Mouse (Mus musculus) thymus, postnatal 14 days (tissue): Measurements from ENCODE around the gene Dysf.
A peak's percentile ranks its signal among the peaks of the same experiment; 100 is the strongest.

Source experiments
- DNase-seq: peaks from one replicate; pipeline ENCODE4 v3.0.0; 2021

Dysf gene

GRCm38 (mm10) chr6:84178776-84179405 is 170.5 kb downstream of the Dysf start:
- DNase-seq, result peak; percentile 54

- no peak for DNase-seq
Measured at GRCm38 (mm10) chr6:84181452-84181851, 173.1 kb downstream of the Dysf start.

- peak; percentile 30 for DNase-seq
Measured at GRCm38 (mm10) chr6:84191656-84192250, 183.4 kb downstream of the Dysf start.

DNA sequence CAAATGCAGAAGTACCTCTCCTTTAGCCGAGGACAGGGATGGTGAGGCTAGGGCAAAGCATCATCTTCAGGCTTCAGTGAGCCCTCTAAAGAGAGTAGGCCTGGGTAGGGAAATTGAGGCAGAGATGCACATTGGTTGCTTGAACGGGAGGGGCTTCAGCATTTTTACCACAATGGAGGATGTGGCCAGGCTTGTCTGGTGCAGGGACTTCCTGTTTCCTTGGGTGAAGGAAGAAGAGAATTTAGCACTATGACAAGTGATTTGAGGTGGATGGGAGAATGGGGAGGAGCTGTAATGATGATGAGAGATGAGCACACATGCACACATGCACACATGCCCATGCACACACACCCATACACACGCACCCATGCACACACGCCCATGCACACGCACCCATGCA is 188.1 kb downstream of the Dysf start:
- peak; percentile 43 for DNase-seq

DNA sequence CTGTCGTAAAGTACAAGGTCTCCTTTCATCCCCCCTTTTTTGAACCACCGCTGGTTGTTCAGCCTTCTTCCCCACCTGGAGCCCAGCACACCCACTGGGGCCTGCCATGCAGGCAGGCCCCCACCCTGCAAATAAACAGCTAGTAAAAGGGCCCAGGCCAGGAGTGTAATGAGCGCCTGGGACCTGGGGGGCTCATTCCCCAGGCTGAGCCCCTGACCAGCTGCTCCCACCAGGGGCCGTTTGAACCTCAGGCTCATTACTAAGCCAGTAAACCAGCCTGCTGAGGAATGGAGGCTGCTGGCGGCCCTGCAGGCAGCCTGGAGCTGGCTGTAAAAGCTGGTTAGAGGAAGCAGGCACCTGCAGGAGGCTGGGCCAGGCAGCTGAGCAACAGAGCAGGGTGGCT is 189.4 kb downstream of the Dysf start:
- peak; percentile 72 for DNase-seq

DNA sequence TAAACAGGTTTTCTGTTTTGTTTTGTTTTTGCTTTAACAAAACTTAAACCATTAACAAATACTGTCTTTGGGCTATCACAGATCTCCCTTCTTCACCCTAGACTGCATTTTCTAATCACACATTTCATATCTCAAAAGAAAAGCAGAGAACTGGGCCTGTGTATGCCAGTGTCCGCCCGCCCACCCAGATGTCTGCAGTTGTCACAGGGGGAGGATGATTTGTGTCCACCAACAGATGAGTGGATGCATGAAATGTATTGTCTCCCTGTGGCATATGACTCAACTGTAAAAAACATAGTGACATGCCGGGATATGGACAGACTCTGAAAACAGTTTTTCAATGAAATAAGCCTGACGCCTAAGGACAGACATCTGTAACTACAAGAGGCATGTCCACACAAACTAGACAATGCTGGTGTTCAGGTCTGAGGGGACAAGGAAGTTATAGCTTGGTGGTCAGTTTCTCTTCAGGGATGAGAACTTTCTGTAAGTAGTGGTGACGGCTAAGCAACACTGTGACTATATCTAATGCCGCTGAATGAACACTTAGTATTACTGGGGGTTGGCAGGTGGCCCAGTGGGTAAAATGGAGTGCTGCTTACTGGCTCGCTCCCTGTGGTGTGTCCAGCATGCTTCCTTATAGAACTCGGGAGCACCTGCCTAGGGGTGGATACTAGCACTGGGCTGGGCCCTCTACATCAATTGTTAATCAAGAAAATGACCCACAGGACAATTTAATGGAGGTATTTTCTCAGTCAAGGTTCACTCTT is 193.5 kb downstream of the Dysf start:
- no peak for DNase-seq

GRCm38 (mm10) chr6:84205611-84206010 is 197.2 kb downstream of the Dysf start:
- DNase-seq, result no peak

- no peak for DNase-seq
Measured at GRCm38 (mm10) chr6:84208589-84208988, 200.2 kb downstream of the Dysf start.

GRCm38 (mm10) chr6:84209736-84210434 is 201.5 kb downstream of the Dysf start:
- DNase-seq, result no peak

- DNase-seq, result no peak
Measured at GRCm38 (mm10) chr6:84211473-84211872, 203.1 kb downstream of the Dysf start.

GRCm38 (mm10) chr6:84213101-84213500 is 204.7 kb downstream of the Dysf start:
- DNase-seq, result no peak

DNA sequence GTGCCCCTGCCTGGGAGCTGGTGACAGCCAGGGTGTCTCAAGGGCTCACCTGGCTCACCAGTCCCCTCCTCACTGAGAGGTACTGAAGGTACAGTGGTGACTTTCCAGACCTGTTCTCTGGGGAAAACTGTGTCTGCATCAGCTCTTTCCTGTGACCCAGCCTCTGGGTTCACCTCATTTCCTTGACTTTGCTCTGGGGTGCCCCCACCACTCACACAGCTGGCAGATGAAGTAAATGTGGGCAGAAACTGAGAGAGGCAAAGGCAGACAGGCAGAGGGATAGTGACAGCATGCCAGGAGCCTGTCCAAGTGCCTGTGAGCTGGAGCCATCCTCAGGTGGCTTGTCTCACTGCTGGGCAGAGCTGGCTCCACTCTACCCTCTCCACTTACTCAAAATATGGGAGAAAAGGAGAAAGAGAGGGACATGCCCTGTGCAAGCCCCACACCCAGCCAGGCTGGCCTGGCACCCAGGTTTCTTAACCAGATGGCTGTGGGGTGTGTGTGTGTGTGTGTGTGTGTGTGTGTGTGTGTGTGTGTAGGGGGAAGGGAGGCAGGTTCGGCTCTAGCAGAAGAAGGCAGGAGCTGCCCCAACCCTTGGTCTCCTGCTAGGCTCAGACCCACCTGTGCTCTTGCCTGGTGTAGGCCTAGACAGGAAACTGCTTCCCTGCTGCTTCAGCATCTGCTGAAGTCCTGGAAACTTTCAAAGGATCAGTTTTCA is 209.0 kb downstream of the Dysf start:
- peak; percentile 77 for DNase-seq

DNA sequence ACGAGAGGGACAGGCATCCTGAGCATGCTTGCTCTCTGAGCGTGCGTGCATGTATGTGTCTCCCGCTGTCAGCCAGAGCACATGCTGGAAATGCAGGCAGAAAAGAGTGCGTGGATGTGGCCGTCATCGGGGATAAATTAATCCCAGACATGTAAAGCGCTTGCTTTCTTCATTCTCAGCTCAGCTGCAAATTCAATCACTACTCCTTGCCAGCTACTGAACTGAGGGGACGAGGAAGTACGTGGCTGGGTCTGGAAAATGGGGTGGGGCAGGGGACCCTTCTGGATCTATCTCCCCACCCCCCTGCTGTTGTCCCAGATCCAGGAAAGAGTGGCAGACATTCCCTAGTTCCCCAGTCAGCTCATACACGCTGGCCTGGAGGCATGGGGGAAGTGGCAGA is 210.7 kb downstream of the Dysf start:
- DNase-seq, result no peak

GRCm38 (mm10) chr6:84224861-84225260 is 216.5 kb downstream of the Dysf start:
- DNase-seq, result no peak

DNA sequence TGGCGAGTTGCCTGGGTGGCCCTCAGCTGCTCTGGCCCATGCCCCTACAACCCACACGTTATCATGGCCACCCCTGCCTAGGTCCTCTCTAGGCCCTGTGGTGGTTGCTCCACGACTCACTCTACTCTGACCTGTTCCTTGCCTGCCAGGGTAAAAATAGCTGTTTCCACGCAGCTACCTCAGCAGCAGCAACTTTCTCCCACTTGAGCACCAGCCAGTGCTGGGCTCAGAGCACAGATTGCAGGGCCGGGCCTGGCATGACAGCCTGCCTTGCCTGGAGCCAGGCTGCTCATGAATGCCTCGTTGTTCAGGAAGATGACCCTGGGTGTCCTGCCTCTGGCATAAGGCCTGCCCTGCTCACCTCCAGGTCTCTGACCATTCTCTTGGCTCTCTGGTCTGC is 217.2 kb downstream of the Dysf start:
- DNase-seq, result no peak

- DNase-seq, result no peak
Measured at GRCm38 (mm10) chr6:84228196-84228595, 219.8 kb downstream of the Dysf start.

GRCm38 (mm10) chr6:84228786-84229185 is 220.4 kb downstream of the Dysf start:
- no peak for DNase-seq

DNA sequence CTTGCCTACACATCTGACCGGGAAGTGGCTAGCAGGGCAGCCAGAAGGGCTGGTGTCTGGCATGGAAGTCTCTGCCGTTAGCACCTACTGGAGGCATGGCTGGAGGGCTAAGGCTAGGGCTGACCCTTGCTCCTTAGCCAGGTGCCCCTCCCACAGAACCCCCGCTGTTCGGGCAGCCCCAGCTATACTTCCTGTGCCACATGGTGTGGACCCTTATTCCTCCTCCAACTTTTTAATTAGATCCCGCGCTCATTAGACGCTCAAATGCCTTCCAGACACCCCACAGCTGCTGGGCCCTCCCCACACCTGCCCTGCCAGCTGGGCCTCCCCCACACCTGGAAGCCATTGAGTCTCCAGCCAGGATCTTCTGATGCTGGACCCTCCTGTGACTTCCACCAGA is 221.3 kb downstream of the Dysf start:
- no peak for DNase-seq

DNA sequence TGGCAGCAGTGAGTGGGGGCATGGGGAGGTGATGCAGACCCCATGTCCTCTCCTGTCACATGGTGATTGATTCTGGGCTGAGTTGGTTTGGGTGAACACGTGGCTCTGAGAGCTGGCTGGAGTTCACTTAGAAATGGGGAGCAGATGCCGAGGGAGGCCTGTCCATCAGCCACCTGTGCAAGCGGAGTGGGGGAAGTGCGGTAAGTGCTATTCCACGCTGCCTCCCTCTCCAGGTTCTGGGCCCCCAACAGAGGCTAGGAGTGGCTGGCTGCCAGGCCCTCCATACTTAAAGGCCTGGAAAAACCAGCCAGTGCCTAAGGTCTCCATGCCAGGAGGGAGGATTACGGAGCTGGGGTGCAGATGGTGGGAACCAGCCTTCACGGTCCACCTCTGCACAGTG is 222.7 kb downstream of the Dysf start:
- no peak for DNase-seq

DNA sequence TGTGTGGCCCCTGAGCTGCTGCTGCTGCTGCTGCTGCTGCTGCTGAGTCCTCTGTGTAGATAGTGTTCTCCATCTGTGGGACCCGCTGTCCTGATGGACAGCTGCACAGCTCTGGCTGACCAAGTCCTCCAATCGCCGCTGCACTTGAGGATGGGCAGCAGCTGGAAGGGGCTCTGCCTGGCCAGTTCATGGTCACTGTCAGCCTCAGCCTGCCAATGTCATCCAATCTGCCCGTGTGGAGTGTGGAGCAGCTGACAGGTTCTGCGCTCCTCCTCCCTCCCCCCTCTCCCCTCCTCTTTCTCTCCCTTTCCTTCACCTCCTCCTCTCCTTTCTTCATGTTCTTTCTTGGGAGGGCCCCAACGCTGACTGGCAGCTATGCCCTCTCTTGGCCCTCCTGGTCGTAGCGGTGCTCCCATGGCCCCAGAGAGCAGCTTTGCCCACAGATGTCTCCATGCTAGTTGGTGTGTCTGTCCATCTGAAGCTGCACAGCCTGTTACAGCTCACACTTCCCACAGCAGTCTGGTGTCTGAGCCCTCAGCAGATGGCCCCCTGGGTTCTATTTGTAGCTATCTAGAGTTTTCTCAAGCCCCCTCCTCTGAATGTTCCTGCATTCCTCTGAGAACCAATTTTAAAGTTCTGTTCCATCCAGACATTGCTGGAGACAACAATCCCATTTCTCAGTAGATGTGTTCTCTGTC is 223.8 kb downstream of the Dysf start:
- DNase-seq, result no peak

DNA sequence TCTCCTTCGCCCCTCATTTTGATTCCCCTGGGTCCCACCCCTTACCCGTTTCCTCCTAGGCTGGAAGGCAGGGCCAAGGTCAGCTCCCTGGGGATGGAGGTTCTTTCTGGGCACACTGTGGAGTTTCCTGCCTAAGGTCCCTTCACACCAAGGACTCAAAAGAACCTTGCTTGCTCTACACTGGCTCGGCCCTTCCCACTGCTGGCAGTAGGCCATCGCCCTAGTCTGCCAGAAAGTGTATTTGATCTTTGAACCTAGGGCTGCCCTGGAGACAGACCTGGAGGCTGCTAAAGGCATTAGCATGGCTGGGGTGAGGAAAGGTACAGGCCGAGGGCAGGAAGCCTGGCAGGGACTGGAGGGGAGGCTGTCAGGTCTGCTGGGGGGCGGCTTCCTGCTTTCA is 225.4 kb downstream of the Dysf start:
- DNase-seq, result no peak

GRCm38 (mm10) chr6:84235365-84235764 is 227.0 kb downstream of the Dysf start:
- no peak for DNase-seq
